Mouse (Mus musculus): ENCODE measurements around the gene Brca1. TPM values are rescaled to one million over a fixed set of nuclear protein-coding genes. Genes with fewer than 3 reads are reported as not detected.
"Not testable (repeated sequence)": the region's sequence is repeated elsewhere in the genome, so short reads cannot be mapped to it uniquely, and the experiment has no call there.

Gene Brca1
- polyA plus RNA-seq, 1 experiment from 2014 or later = 10.5 TPM

DNA sequence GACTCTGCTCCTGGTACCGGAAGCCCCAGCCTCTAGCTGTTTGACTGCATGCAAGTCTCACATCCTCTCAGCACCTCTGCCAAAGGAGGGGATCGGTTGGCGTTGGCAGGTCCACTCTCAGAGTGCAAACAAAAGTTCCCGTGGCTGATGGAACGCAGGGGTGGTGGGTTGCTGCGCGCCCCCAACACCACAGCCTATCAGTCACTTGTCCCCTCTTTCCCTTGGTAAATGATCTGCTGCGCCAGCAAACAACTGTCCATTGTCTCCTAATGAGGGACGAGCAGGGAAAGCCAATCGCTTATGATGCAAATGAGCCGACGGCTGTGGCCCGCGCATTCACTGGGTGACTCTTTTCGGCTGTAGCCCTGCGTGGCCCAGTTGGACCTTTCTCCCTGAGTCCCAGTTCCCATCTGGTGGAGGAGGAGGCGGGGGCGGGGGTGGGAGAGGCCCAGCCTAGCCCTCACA, 72.6 kb downstream of the Brca1 start:
- Histone ChIP-seq H3K4me2 (ENCODE audit: low read depth, low read length) (peak overlapping the region; percentile 38), H3K4me3 (ENCODE audit: low read depth, low read length) (no peak overlapping the region)
- no peak for ATAC-seq (ENCODE audit: low read depth)

DNA sequence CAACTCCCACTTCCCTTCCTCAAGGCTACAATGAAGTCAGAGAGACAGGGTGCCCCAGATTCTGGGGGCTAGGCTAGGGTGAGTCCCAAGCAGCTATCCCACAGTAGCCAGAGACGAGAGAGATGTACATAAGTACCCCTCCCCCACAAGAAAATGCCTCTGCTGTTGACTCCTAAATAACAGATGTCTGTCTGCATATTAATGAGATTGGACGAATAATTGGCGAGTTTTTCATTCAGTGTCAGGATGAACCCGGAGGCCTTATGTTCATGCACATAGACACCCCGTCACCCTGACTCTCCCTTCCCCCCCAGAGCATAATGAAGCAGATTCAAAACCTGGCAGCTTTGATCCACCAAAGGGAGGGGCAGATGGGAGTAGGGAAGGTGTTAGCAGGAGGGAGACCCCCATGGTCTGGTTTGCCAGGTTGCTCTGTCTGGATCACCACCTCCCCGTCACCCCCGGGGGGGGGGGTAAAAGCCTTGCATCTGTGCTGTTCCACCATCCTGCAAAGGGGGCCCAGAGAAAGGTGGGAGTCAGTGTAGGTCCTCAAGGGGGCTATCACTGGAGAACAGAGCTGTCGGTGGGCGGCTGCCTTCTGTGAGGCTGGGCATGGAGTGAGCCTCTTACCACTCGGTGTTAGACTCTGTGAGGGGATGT, 74.1 kb downstream of the Brca1 start:
- H3K9ac ChIP-seq (ENCODE audit: low read depth, low read length) = no peak overlapping the region
- peaks cover 3% of the 10 kb centered on the region for H3K4me1 ChIP-seq (ENCODE audit: control insufficient read depth, low read depth, low read length)
- ATAC-seq (ENCODE audit: low read depth) = no peak
- H3K27me3 ChIP-seq (ENCODE audit: control insufficient read depth, insufficient read depth, low read depth, low read length) = no peaks in the 10 kb centered on the region; the same call in 1 of the 2 replicates
- WGBS (ENCODE audit: insufficient replicate concordance) = 63% methylated on average over 10 of the region's 10 CpGs
- H3K9me3 ChIP-seq (replicated peaks; ENCODE audit: control insufficient read depth, low read length) = no peaks in the 10 kb centered on the region
- H3K4me3 ChIP-seq (ENCODE audit: low read depth, low read length) = no peak overlapping the region
- no peak overlapping the region for H3K27ac ChIP-seq (ENCODE audit: low read length)
- no peak overlapping the region for H3K4me2 ChIP-seq (ENCODE audit: low read depth, low read length)
- H3K36me3 ChIP-seq (ENCODE audit: control insufficient read depth, insufficient read depth) = no peaks in the 10 kb centered on the region

More for the DNA sequence above, 72.6 kb downstream of the Brca1 start:
- no peaks in the 10 kb centered on the region for H3K36me3 ChIP-seq (ENCODE audit: control insufficient read depth, insufficient read depth)
- H3K4me1 ChIP-seq (ENCODE audit: control insufficient read depth, low read depth, low read length) = peaks cover 9% of the 10 kb centered on the region
- H3K27me3 ChIP-seq (ENCODE audit: control insufficient read depth, insufficient read depth, low read depth, low read length) = no peaks in the 10 kb centered on the region
- 39% methylated on average over 18 of the region's 18 CpGs for WGBS (ENCODE audit: insufficient replicate concordance)
- H3K9me3 ChIP-seq (replicated peaks; ENCODE audit: control insufficient read depth, low read length) = no peaks in the 10 kb centered on the region
- no peak overlapping the region for H3K9ac ChIP-seq (ENCODE audit: low read depth, low read length)
- H3K27ac ChIP-seq (ENCODE audit: low read length) = no peak overlapping the region

DNA sequence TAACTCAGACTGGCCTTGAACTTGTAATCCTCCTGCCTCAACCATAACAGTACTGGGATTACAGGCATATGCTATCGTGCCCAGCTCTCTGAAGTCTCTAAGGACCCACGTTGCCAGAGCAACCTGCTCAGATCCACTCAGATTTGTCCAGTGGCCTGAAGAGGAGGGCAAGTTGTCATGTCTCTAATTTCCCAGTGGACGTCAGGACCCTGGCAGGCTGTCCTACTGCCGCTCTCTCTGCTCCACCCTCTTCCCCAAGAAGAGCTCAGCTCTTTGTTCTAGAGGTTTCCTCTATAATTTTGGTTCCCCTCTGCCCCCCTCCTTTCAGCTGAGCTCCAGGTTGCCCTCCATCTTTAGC, 74.6 kb downstream of the Brca1 start:
- Histone ChIP-seq H3K27ac (ENCODE audit: low read length) (no peak overlapping the region), H3K9ac (ENCODE audit: low read depth, low read length) (no peak overlapping the region), H3K4me3 (ENCODE audit: low read depth, low read length) (no peak overlapping the region), H3K36me3 (ENCODE audit: control insufficient read depth, insufficient read depth) (no peaks in the 10 kb centered on the region), H3K4me1 (ENCODE audit: control insufficient read depth, low read depth, low read length) (peaks cover 3% of the 10 kb centered on the region), H3K9me3 (replicated peaks; ENCODE audit: control insufficient read depth, low read length) (no peaks in the 10 kb centered on the region), H3K27me3 (ENCODE audit: control insufficient read depth, insufficient read depth, low read depth, low read length) (no peaks in the 10 kb centered on the region; the same call in 1 of the 2 replicates), H3K4me2 (ENCODE audit: low read depth, low read length) (no peak overlapping the region)
- WGBS (ENCODE audit: insufficient replicate concordance) = 55% methylated on average over 4 of the region's 4 CpGs
- ATAC-seq (ENCODE audit: low read depth) = no peak

DNA sequence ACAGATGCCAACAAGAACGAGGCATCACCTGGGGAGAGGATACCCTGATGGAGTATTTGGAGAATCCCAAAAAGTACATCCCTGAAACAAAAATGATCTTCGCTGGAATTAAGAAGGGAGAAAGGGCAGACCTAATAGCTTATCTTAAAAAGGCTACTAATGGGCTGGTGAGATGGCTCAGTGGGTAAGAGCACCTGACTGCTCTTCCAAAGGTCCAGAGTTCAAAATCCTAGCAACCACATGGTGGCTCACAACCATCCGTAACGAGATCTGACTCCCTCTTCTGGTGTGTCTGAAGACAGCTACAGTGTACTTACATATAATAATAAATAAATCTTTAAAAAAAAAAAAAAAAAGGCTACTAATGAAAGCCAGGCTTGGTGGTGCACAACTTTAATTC, 75.4 kb downstream of the Brca1 start:
- not testable (repeated sequence) for H3K9me3 ChIP-seq (replicated peaks; ENCODE audit: control insufficient read depth, low read length); ATAC-seq (ENCODE audit: low read depth)
- WGBS (ENCODE audit: insufficient replicate concordance) = 71% methylated on average over 4 of the region's 4 CpGs

DNA sequence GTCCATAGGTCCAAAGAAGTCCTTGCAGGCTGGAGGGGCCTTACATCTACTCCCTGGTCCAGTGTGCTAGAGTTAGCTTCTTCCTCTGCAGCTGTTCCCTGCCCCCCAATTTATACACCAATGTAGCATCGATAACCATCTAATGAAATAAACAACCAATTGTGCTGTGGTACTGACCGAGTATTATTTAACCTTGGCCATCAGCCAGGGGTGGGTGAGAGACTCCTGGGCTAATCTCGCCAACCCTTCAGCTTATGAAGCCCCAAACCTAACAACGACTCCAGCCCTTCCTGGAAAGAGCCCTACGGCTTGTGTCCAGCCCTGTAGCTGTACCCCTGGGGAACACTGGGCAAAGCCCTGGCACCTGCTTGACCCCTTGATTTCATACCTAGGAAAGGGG, 77.5 kb downstream of the Brca1 start:
- Histone ChIP-seq H3K4me2 (ENCODE audit: low read depth, low read length) (no peak overlapping the region), H3K9ac (ENCODE audit: low read depth, low read length) (no peak overlapping the region), H3K4me1 (ENCODE audit: control insufficient read depth, low read depth, low read length) (no peaks in the 10 kb centered on the region), H3K36me3 (ENCODE audit: control insufficient read depth, insufficient read depth) (no peaks in the 10 kb centered on the region), H3K9me3 (replicated peaks; ENCODE audit: control insufficient read depth, low read length) (no peaks in the 10 kb centered on the region), H3K27me3 (ENCODE audit: control insufficient read depth, insufficient read depth, low read depth, low read length) (peaks cover 4% of the 10 kb centered on the region; the same call in 1 of the 2 replicates), H3K27ac (ENCODE audit: low read length) (no peak overlapping the region), H3K4me3 (ENCODE audit: low read depth, low read length) (no peak overlapping the region)
- WGBS (ENCODE audit: insufficient replicate concordance) = 64% methylated on average over 5 of the region's 5 CpGs
- ATAC-seq (ENCODE audit: low read depth) = no peak

More for the DNA sequence above, 75.4 kb downstream of the Brca1 start:
- not testable (repeated sequence) for H3K9ac ChIP-seq (ENCODE audit: low read depth, low read length); H3K27me3 ChIP-seq (ENCODE audit: control insufficient read depth, insufficient read depth, low read depth, low read length); H3K4me3 ChIP-seq (ENCODE audit: low read depth, low read length); H3K4me1 ChIP-seq (ENCODE audit: control insufficient read depth, low read depth, low read length); H3K27ac ChIP-seq (ENCODE audit: low read length); H3K36me3 ChIP-seq (ENCODE audit: control insufficient read depth, insufficient read depth); H3K4me2 ChIP-seq (ENCODE audit: low read depth, low read length)

DNA sequence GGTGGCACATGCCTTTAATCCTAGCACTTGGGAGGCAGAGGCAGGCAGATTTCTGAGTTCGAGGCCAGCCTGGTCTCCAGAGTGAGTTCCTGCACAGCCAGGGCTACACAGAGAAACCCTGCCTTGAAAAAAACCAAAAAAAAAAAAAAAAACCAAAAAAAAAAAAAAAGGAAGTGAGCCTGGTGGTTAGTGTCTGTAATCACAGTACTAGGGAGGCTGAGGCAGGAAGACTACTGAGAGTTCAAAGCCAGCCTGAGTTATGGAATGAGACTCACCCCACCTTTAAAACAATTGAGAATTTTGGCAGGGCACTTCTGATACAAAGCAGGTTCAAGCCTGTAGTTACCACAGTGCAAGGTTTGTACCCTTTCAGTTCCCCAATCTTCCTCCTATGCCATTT, 78.1 kb downstream of the Brca1 start:
- H3K4me1 ChIP-seq (ENCODE audit: control insufficient read depth, low read depth, low read length); H3K4me2 ChIP-seq (ENCODE audit: low read depth, low read length); H3K9ac ChIP-seq (ENCODE audit: low read depth, low read length); H3K27ac ChIP-seq (ENCODE audit: low read length); H3K27me3 ChIP-seq (ENCODE audit: control insufficient read depth, insufficient read depth, low read depth, low read length); ATAC-seq (ENCODE audit: low read depth); H3K36me3 ChIP-seq (ENCODE audit: control insufficient read depth, insufficient read depth); H3K9me3 ChIP-seq (replicated peaks; ENCODE audit: control insufficient read depth, low read length); H3K4me3 ChIP-seq (ENCODE audit: low read depth, low read length): not testable (repeated sequence)
- WGBS (ENCODE audit: insufficient replicate concordance) = 47% methylated on average over 1 of the region's 1 CpGs

DNA sequence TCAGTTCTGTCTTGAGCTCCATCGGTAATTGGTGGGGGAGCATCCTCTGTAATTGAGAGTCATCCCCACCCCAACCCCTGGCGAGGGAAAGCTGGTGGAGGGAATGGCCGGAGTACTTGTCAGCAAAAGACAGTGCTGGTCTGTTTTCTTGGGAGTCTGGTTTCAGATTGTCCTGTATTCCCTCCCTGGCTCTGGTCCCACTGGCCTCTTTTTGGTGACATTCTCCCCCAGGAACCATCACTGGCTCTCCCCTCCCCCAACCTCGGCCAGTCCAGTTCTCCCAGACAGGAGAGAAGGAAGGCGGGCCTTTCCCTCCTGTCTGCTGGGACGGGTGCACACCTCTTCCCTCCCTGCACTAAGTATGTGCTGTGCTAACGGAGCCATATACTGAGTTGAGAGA, 79.4 kb downstream of the Brca1 start:
- no peak overlapping the region for H3K4me2 ChIP-seq (ENCODE audit: low read depth, low read length)
- 57% methylated on average over 7 of the region's 7 CpGs for WGBS (ENCODE audit: insufficient replicate concordance)
- H3K9ac ChIP-seq (ENCODE audit: low read depth, low read length) = no peak overlapping the region
- H3K27ac ChIP-seq (ENCODE audit: low read length) = no peak overlapping the region
- no peaks in the 10 kb centered on the region for H3K36me3 ChIP-seq (ENCODE audit: control insufficient read depth, insufficient read depth)
- H3K4me1 ChIP-seq (ENCODE audit: control insufficient read depth, low read depth, low read length) = peaks cover 11% of the 10 kb centered on the region
- no peaks in the 10 kb centered on the region for H3K9me3 ChIP-seq (replicated peaks; ENCODE audit: control insufficient read depth, low read length)
- ATAC-seq (ENCODE audit: low read depth) = no peak
- H3K4me3 ChIP-seq (ENCODE audit: low read depth, low read length) = no peak overlapping the region
- peaks cover 23% of the 10 kb centered on the region for H3K27me3 ChIP-seq (ENCODE audit: control insufficient read depth, insufficient read depth, low read depth, low read length)

DNA sequence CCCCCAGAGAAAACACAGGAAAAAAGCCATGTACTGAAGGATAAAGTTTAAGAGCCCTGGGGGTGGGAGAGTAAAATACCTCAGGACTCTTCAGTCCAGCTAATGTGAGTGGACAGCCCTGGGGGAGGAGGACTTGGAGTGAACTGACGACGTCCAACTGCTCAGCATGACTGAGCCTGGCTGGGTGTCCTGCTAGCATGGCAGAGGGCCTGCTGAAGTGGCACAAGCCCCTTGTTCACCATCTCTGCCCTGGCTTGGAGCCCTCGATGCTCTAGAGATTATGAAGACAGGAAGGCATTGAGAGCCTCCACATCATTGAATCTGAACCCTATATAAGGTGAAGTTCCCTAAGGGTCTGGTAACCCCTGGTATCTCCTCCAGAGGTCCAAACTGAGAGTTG, 79.8 kb downstream of the Brca1 start:
- H3K4me1 ChIP-seq (ENCODE audit: control insufficient read depth, low read depth, low read length) = peaks cover 13% of the 10 kb centered on the region
- no peak overlapping the region for H3K9ac ChIP-seq (ENCODE audit: low read depth, low read length)
- 58% methylated on average over 3 of the region's 3 CpGs for WGBS (ENCODE audit: insufficient replicate concordance)
- peaks cover 27% of the 10 kb centered on the region for H3K27me3 ChIP-seq (ENCODE audit: control insufficient read depth, insufficient read depth, low read depth, low read length)
- no peaks in the 10 kb centered on the region for H3K9me3 ChIP-seq (replicated peaks; ENCODE audit: control insufficient read depth, low read length)
- no peak overlapping the region for H3K27ac ChIP-seq (ENCODE audit: low read length)
- H3K4me3 ChIP-seq (ENCODE audit: low read depth, low read length) = no peak overlapping the region
- no peak for ATAC-seq (ENCODE audit: low read depth)
- no peaks in the 10 kb centered on the region for H3K36me3 ChIP-seq (ENCODE audit: control insufficient read depth, insufficient read depth)
- H3K4me2 ChIP-seq (ENCODE audit: low read depth, low read length) = no peak overlapping the region

DNA sequence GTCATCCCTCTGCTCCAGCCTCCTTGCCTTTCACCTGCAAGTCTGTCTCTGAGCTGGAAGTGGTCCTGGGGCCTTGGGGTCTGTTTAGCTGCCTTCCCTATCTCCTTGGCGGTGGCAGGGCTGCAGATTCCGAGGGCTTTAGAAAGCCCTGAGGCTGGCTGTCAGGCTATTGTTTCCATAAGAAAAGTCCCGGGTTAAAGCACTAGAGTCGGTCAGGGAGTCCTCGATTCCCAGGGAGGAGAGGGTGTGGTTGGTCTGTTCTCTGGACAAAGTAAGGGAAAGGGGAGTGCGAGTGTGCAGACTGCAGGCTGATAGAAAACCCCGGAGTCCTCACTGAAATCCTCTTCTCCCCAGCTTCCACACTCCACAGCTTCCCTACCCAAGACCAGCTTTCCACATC, 81.5 kb downstream of the Brca1 start:
- WGBS (ENCODE audit: insufficient replicate concordance) = 77% methylated on average over 7 of the region's 7 CpGs
- ATAC-seq (ENCODE audit: low read depth) = no peak
- Histone ChIP-seq H3K9me3 (replicated peaks; ENCODE audit: control insufficient read depth, low read length) (no peaks in the 10 kb centered on the region), H3K4me1 (ENCODE audit: control insufficient read depth, low read depth, low read length) (peaks cover 28% of the 10 kb centered on the region), H3K27me3 (ENCODE audit: control insufficient read depth, insufficient read depth, low read depth, low read length) (peaks cover 41% of the 10 kb centered on the region), H3K27ac (ENCODE audit: low read length) (no peak overlapping the region), H3K4me3 (ENCODE audit: low read depth, low read length) (no peak overlapping the region), H3K4me2 (ENCODE audit: low read depth, low read length) (no peak overlapping the region), H3K36me3 (ENCODE audit: control insufficient read depth, insufficient read depth) (no peaks in the 10 kb centered on the region), H3K9ac (ENCODE audit: low read depth, low read length) (no peak overlapping the region)

Data from liver, embryonic 16.5 days (tissue).